Mouse (Mus musculus) hematopoietic stem cell, adult 5-6 weeks (primary cell): Measurements from ENCODE around the gene Zfp459. TPM values are rescaled to one million over a fixed set of nuclear protein-coding genes. Genes with fewer than 3 reads are reported as not detected.

Experiments used
- ATAC-seq, 2 experiments: fragments of 125-278 bp in 1 of 2; replicated peaks in 1 of 2; 2 replicates each; pipeline ENCODE4 v1.8.0; 2016 to 2017; ENCODE audit warnings: inconsistent platforms in 2 of 2, mild to moderate bottlenecking in 2 of 2, moderate number of reproducible peaks in 2 of 2, low read depth in 1 of 2, moderate TSS enrichment in 1 of 2; ENCODE audit not compliant: low FRiP score in 2 of 2, poor library complexity in 2 of 2, severe bottlenecking in 2 of 2, insufficient read depth in 1 of 2, low TSS enrichment in 1 of 2
- total RNA-seq: library from RNA; stranded (forward); fragments of 172-1452, 232-1000 nt; gene quantifications from 2 replicates; pipeline ENCODE4 v1.2.3, GENCODE M21; 2017

The Zfp459 gene
- total RNA-seq, 1 experiment from 2014 or later, result 16.1 TPM

DNA sequence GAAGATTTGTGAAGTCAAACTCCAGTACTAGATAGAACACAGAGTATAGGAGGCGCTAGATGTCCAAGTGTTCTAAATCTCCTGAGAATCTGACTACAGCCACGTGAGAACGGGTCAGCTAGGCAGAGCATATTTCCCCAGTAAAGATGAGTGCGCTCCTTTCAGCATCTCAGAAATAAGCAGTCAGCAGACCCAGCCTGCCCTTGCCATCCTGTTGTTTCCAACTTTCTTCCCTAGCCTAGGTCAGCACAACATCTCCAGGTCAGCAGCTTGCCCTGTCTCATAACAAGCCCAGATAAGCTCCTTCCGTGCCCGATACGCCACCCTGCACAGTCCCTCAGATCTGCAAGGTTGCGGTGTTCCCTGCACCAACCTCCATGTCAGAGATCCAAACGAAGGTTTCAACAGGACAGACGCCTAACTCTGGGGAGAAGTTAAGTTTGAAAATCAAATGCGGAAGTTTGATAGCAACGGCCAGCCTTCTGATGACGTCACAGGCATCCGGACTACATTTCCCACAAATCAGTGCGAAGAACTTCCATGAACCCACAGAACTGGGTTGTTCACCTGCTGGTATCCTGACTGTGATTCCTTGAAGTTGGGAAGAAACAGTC lies 61.0 kb downstream of the Zfp459 start, which contains the start of the genes Gm28044 and Zfp953:
TSS of gene Gm28044 (minus strand) at position 406 of the 614 bp plus-strand sequence.
TSS of gene Zfp953 (minus strand) at position 475 of the 614 bp plus-strand sequence.
- ATAC-seq, result peak; percentile 93 to 98

Other genes with a start within 250 kb of the Zfp459 start
- gene Rsl1, start 248.2 kb downstream of the Zfp459 start, total RNA-seq, result 10.2 and 13.9 TPM in 2 replicates
- 4.4 and 6.6 TPM in 2 replicates for gene Zfp455, start 226.9 kb downstream of the Zfp459 start, total RNA-seq
- 3.6 and 5.8 TPM in 2 replicates for gene Zfp458, start 143.0 kb downstream of the Zfp459 start, total RNA-seq
- gene Zfp457, start 114.9 kb downstream of the Zfp459 start, total RNA-seq, result 1.5 TPM in 1 of 2 replicates, not detected in the other
- gene Zfp595, start 88.8 kb downstream of the Zfp459 start, total RNA-seq, result 10.0 and 10.1 TPM in 2 replicates
- 7.3 and 13.3 TPM in 2 replicates for gene Gm28044, start 60.9 kb downstream of the Zfp459 start, total RNA-seq
- 8.2 and 11.0 TPM in 2 replicates for gene Zfp953, start 60.8 kb downstream of the Zfp459 start, total RNA-seq
- gene Gm28041, start 45.7 kb downstream of the Zfp459 start, total RNA-seq, result 3.2 and 3.8 TPM in 2 replicates
- gene Zfp456, start 45.6 kb downstream of the Zfp459 start, total RNA-seq, result 5.9 and 6.1 TPM in 2 replicates
- gene Zfp429, start 21.6 kb downstream of the Zfp459 start, total RNA-seq, result 7.4 and 13.6 TPM in 2 replicates
- 19.6 and 21.8 TPM in 2 replicates for gene Zfp874a, start 30.2 kb upstream of the Zfp459 start, total RNA-seq
- gene Zfp874b, start 62.8 kb upstream of the Zfp459 start, total RNA-seq, result 9.2 and 14.7 TPM in 2 replicates
- gene Zfp58, start 79.1 kb upstream of the Zfp459 start, total RNA-seq, result 9.8 and 22.2 TPM in 2 replicates
- gene Gm26965, start 104.7 kb upstream of the Zfp459 start, total RNA-seq, result not detected in 2 replicates
- gene Zfp87, start 104.8 kb upstream of the Zfp459 start, total RNA-seq, result 27.1 and 31.8 TPM in 2 replicates
- 13.8 and 34.3 TPM in 2 replicates for gene Zfp748, start 132.4 kb upstream of the Zfp459 start, total RNA-seq
- 23.4 and 31.7 TPM in 2 replicates for gene Zfp729b, start 188.3 kb upstream of the Zfp459 start, total RNA-seq
- gene Gm49345, start 216.4 kb upstream of the Zfp459 start, total RNA-seq, result not detected in 2 replicates
- 17.4 and 21.3 TPM in 2 replicates for gene Zfp729a, start 216.4 kb upstream of the Zfp459 start, total RNA-seq